Mouse (Mus musculus): ENCODE measurements around the gene Jph2. TPM values are rescaled to one million over a fixed set of nuclear protein-coding genes. Genes with fewer than 3 reads are reported as not detected.

The Jph2 gene
- total RNA-seq, 2 experiments from 2014 or later = 427 to 468 TPM

DNA sequence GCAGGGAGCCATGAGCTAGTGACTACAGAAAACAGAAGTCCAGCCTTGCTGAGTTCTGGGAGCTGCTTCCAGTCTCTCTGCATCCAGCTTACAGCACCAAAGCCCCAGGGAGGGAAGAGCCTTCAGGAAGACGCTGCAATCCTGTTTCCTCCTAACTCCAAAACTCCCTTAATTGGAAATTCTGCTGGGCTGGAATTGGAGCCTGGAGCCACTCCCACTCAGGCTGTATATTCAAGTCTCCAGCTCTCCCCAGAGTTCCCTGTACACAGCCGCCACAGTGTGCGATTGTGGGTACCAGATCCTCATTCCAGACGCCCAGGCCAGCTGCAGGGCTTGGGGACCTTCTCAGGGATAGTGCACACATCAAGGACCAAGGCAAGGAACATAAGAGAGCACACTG is 27.6 kb downstream of the Jph2 start:
- no peak for DNase-seq
- intact Hi-C loops (cut with DNase I) = no loop called here

DNA sequence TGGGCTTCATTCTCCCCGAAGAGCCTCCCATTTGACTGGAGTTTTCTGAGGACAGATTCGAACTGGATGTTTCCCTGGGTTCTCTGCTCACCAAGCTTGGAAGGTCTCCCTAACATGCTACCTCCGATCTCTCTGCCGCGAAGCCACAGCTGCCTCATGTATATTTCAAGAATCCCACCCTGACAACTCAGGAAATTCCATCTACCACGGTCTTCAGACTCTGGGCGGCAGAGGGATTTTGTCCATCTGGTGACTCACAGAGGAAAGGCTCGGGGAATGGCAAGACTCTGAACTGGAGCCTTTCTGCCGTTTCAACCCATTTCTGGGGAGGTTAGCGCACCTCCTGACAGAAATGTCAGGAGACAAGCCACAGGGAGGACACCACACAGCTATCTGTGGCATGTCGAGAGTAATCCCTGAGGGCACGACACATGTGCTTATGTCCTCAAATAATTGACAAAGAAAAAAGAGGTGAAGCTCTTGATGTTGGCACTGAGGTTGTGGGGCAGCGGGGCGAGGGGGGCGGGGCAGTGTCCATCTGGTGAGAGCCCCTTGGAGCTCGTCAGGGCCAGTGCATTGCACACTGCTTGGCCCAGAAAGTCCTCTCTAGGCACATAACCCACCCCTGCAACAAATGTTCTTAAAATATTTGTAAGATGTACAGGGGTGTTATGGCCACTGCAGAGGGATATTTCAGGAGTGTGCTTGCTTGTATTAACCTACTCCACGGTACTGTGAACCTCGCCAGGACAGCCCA is 32.8 kb downstream of the Jph2 start:
- DNase-seq = no peak
- intact Hi-C loops (cut with DNase I) = loop anchor here (5.0 kb wide), 1 partner anchor 32 kb away; the partner anchor contains the start of gene Jph2

DNA sequence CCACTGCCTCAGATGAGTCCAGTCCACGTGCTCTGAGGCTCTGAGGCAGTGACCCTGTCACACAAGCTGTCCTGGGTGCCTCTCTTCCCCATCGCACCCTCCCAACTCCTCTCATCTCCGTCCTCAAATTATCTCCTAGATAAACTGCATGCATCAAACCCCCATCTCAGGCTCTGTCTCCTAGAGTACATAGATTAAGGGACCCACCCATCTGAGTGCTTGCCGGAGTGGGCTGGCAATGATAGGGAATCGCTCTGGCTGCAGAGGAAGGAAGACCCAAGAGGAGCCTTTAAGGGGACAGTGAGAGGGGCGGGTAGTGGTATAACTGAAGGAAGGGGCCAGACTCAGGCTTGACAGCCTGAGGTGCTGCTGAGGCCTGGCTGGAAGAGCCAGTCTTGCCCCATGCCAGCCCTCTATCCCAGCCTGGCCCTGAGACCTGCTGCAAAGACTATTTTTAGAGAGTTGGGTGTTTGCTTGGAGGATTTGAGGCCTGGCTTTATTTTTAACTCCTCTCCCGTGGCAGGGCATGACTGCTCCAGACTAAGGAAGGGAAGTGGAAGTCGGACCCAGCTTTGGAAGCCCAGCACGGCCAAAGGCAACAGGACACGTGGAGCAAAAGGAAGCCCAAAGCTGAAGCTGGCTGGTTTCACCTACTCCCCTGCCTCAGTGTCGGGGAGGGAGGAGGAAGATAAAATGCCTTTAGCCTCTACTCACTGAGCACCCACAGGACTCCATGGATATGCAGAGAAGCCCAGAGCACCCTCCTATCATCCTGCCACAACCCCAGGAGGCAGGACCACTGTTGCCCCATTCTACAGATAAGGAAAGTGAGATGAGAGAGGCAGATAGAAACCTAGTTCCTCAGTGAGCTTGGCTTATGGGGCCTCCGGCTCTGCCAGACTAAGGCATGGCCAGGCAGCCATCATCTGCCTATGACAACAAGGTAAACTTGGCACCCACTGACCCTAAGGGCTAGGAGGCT is 34.6 kb downstream of the Jph2 start:
- peak in 1 of 2 experiments; percentile 33 for DNase-seq
- intact Hi-C loops (cut with DNase I) = loop anchor here (5.0 kb wide), 1 partner anchor 34 kb away; the partner anchor contains the start of gene Jph2

- intact Hi-C loops (cut with DNase I) = loop anchor here (5.0 kb wide), 1 partner anchor 36 kb away; the partner anchor contains the start of gene Jph2
- DNase-seq = no peak
These were observed 36.8 kb downstream of the Jph2 start for GRCm38 (mm10) chr2:163360858-163361623.

DNA sequence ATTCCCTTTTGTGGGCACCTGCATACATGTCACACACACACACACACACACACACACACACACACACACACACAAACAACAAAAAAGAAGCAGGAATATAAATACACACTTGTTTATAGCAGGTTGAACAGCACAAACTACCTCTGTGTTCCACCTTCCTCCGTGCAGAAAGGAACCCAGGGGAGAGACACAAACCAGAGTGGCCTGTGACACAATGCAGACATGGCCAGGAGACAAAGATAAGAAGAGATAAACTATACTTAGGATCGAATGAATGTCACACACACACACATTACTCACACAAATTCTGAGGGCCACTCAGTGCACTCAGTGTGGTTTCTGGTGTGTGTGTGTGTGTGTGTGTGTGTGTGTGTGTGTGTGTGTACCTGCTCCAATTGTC is 38.5 kb downstream of the Jph2 start:
- no peak for DNase-seq

GRCm38 (mm10) chr2:163358662-163359061 is 39.1 kb downstream of the Jph2 start:
- DNase-seq = no peak
- intact Hi-C loops (cut with DNase I) = no loop called here

More for the DNA sequence above, 38.5 kb downstream of the Jph2 start:
- intact Hi-C loops (cut with DNase I) = no loop called here

DNA sequence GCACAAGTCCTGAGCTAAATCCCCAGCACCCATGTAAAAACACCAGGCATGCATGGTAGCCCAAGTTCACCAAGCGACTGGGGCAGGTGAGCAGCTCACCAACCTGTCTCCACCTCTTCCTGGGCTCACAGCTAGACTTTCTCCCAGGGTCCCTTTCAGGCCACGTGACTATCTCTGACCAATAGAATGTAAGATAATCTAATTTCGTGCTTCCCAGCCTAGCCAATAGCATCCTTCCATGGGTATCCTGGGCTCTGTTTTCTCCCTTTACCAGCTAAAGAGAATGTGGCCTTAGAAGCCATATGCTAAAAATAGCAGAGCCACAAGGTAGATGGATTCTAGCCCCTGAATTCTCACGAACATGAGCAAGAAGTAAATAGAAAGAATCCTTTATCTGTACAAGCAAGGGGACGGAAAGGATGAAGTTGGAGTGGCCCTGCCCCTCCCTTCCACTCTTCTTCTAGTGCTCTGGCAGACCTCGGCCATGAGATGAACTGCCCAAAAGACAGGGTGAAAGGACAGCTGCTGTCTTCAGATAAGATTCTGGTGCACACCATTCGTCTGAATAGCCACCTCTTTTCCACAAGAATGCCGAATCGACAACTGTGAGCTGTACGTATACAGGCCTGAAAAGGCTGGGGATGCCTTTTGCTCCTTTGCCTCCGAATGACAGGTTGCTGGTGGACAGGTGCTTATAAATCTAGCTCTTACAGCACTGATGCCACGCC is 41.5 kb downstream of the Jph2 start:
- DNase-seq = no peak
- intact Hi-C loops (cut with DNase I) = no loop called here

DNA sequence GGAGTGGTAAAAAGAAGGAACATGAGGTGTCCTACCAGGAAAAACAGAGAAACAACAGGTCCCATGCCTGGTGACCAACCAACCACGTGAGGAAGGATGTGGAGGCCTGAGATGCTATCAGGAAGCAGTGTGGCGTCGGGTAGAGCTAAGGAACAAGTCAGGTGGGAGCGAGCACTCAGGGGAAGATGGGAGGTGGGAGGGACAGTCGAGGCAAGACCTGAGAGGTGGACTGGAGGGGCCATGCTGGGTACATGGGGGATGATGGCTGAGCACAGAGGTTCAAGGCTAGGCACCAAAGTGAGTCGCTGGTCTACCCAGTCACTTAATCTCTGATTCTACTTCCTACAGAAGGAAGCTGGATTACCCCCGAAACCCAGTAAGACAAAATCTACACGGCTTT is 42.1 kb downstream of the Jph2 start:
- intact Hi-C loops (cut with DNase I) = no loop called here
- no peak for DNase-seq

DNA sequence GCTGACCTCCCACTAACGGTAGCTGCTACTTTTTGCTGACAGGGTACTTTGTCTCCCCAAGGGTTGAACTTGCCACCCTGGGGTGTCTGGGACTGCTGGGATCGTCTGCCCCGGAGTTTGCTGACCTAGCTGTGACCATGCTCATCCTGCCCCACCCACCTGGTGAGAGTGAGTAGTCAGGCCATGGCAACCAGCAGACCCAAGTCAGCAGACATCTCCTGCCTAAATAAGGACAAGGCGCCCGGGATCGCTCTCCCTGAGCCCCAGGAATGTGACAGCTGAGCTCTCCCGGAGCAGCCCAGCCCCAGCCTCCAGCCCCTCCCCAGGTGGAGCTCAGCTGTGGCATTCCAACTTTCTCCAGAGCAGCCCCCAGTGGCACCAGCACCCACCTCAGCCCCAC is 44.1 kb downstream of the Jph2 start:
- intact Hi-C loops (cut with DNase I) = no loop called here
- peak; percentile 38 to 39 for DNase-seq

DNA sequence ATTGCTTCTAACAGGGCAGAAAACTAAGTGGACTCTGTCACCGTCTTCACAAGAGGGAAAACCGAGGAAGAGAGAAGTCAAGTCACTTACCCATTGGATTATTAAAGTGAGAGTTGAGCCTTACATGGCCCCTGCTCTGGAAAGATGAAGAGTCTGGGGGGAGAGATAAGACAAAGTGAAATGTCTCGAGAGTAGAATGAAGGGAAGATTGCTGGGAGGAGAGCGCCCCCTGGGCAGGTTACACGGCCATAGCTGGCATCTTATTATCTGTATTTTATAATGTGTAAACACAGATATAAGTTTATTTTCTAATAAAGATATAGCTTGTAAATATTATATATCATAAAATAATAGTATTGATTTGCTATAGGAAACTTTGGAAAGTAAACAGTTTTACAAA is 47.4 kb downstream of the Jph2 start:
- intact Hi-C loops (cut with DNase I) = no loop called here
- DNase-seq = no peak

GRCm38 (mm10) chr2:163349411-163349810 is 48.4 kb downstream of the Jph2 start:
- intact Hi-C loops (cut with DNase I) = no loop called here
- no peak for DNase-seq

GRCm38 (mm10) chr2:163348677-163349076 is 49.1 kb downstream of the Jph2 start:
- no peak for DNase-seq
- intact Hi-C loops (cut with DNase I) = no loop called here

GRCm38 (mm10) chr2:163347517-163348184 is 50.1 kb downstream of the Jph2 start:
- no peak for DNase-seq
- intact Hi-C loops (cut with DNase I) = no loop called here

- DNase-seq = no peak
- intact Hi-C loops (cut with DNase I) = no loop called here
These were observed 51.3 kb downstream of the Jph2 start for GRCm38 (mm10) chr2:163346497-163346896.

DNA sequence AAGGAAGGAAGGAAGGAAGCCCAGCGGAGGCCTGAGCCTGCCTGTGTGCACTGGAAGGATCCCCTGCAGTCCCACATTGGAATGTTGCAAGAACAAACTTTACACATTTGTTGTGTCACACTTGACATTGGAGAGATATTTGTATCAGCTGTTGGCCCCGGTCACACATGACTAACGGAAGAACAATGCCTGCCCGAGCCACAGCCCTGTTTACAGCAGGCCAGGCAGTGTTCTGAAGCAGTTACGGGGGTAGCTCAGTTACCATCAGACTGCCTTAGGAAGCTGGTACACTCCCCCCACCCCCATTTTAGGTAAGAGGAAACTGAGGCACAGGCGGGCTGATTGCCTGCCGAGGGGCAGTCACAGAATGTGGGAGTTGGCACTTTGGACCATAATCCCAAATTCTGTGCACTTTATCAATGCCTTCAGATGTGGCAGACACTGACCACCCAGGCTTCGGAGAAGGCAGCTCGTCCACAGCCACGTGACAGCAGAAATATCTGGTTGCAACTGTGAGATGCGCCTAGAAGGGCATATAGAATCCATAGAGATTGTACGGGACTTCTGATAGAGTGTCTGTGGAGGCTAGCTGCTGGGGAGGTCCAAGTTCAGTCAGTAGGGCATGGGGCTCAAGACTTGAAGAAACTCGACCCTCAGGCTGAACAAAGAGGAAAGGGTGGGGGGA is 52.7 kb downstream of the Jph2 start:
- DNase-seq = no peak
- intact Hi-C loops (cut with DNase I) = no loop called here

DNA sequence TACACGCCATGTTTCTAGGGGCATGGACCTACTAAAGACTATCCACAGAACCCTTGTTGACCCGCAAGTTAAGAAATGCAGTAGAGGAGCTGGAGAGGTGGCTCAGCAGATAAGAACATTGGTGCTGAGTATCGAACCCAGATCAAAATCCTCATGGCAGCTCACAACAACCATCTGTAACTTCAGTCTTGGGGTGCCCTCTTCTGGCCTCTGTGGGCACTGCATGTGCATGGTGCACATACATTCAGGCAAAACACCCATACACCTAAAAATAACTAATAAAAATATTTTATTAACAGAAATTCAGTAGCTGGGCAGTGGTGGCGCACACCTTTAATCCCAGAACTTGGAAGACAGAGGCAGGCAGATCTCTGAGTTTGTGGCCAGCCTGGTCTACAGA is 54.1 kb downstream of the Jph2 start:
- DNase-seq = no peak
- intact Hi-C loops (cut with DNase I) = no loop called here

DNA sequence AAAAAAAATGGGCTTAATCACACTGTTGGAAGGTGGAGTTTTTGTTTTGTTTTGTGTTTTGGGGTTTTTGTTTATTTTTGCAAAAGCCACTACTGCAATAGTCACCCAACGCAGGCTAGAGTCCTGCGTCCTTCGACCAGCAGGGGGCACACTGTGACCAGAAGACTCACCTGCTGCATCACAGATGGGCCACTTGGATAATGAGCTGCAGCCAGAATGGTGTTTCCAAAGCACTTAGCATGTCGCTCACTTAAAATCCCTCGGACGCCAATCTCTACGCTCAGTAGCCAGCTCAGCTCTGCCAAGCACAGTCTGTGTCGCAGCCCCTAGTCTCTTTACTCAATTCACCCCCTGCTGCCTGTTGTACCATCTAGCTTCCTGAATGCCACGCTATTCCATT is 57.5 kb downstream of the Jph2 start:
- intact Hi-C loops (cut with DNase I) = loop anchor here (1.0 kb wide), 1 partner anchor 61 kb away; no protein-coding TSS in a partner anchor
- DNase-seq = peak; percentile 62

DNA sequence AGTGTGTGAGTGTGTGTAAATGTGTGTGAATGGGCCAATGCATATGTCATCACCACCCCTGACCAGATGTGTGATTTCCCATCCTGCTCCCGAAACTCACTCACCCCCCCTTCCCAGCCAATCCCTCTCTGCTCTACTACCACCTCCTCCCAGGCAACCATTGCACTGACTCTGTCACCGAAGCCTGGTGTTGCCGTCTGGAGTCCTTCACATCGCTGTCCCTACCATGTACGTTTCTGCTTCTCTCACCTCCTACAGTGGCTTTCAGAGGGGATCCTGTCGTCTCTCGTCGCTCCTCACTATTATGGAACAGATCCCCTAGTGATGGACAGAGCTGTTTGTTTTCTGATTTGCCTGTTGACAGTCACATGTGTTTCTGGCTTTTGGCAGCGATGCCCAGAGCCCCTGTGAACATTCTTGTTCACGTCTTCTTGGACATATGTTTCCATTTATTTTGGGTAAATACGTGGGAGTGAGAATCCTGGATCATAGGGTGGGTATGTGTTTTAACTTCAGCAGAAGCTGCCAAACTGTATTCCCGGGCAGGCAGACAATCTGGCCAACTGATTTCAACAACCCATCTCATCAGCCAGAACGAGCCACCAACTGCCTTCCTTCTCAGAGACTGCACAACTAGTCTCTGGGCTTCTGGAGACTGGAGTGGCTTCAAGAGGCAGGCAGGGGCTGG is 65.3 kb downstream of the Jph2 start:
- DNase-seq = no peak
- intact Hi-C loops (cut with DNase I) = loop anchor here (2.0 to 5.0 kb wide), 3 partner anchors 125 to 405 kb away; no protein-coding TSS in a partner anchor
